Mouse (Mus musculus) hindbrain, embryonic 16.5 days (tissue): ENCODE measurements around the gene Tuba1a. TPM values are rescaled to one million over a fixed set of nuclear protein-coding genes. Genes with fewer than 3 reads are reported as not detected.
"Not testable (repeated sequence)": the region's sequence is repeated elsewhere in the genome, so short reads cannot be mapped to it uniquely, and the experiment has no call there.

ENCODE experiments used
- ATAC-seq: fragments of 200-750 bp; cut with Nextera tagmentation; 2 replicates; pipeline ENCODE4 v1.8.0; 2017; ENCODE audit warnings: moderate TSS enrichment, moderate library complexity
- H3K27ac ChIP-seq: fragments of 300-500 bp; sonication (generic); 2 replicates; pipeline ENCODE4 v1.5.1; 2014; ENCODE audit warnings: low read depth, mild to moderate bottlenecking, control low read depth, low read length, moderate library complexity
- H3K27me3 ChIP-seq: fragments of 300-500 bp; sonication (generic); replicated peaks from 2 replicates; pipeline ENCODE4 v1.6.1; 2014; ENCODE audit warnings: low read length; ENCODE audit not compliant: control insufficient read depth, insufficient read depth
- H3K36me3 ChIP-seq: fragments of 300-500 bp; sonication (generic); 2 replicates; pipeline ENCODE4 v1.6.1; 2014; ENCODE audit warnings: mild to moderate bottlenecking, low read length, moderate library complexity, mixed read lengths; ENCODE audit not compliant: control insufficient read depth, insufficient read depth
- H3K4me1 ChIP-seq: fragments of 300-500 bp; sonication (generic); 2 replicates; pipeline ENCODE4 v1.6.1; 2014; ENCODE audit warnings: low read depth, low read length; ENCODE audit not compliant: control insufficient read depth, insufficient read depth
- H3K4me2 ChIP-seq: fragments of 300-500 bp; sonication (generic); 2 replicates; pipeline ENCODE4 v1.6.1; 2014; ENCODE audit warnings: mild to moderate bottlenecking, low read length, control low read depth, moderate library complexity
- H3K4me3 ChIP-seq: fragments of 300-500 bp; sonication (generic); 2 replicates; pipeline ENCODE4 v1.5.1; 2014; ENCODE audit warnings: mild to moderate bottlenecking, low read length, control low read depth, moderate library complexity
- H3K9ac ChIP-seq: fragments of 300-500 bp; sonication (generic); 2 replicates; pipeline ENCODE4 v1.6.1; 2014; ENCODE audit warnings: low read depth, mild to moderate bottlenecking, control low read depth, low read length, moderate library complexity
- H3K9me3 ChIP-seq: fragments of 300-500 bp; sonication (generic); 2 replicates; pipeline ENCODE4 v1.6.1; 2014; ENCODE audit warnings: mild to moderate bottlenecking, low read length, moderate library complexity; ENCODE audit not compliant: control insufficient read depth
- WGBS: fragments of 180-500 bp; shearing (Covaris S2); extraction: QIAGEN DNeasy Blood & Tissue Kit; methylation state at CpG from one replicate; pipeline ENCODE4 v1.1.7; 2014; 5-methylcytosine and 5-hydroxymethylcytosine counted together
- polyA plus RNA-seq: library from polyadenylated mRNA; unstranded; fragments of >200 nt; fragmentation: Nextera tagmentation; extraction: Ambion mirVana; gene quantifications from 2 replicates; pipeline ENCODE4 v1.2.1, GENCODE M21; 2015

Tuba1a gene
- polyA plus RNA-seq, 1 experiment from 2014 or later, result 15,543 TPM

GRCm38 (mm10) chr15:98976763-98977758 is 23.6 kb upstream of the Tuba1a start:
- Histone ChIP-seq H3K36me3 (no peaks in the 10 kb centered on the region), H3K9ac (peak overlapping the region; percentile 62), H3K4me3 (peak overlapping the region; percentile 25; the same call in 1 of the 2 replicates), H3K27me3 (no peaks in the 10 kb centered on the region), H3K4me2 (peak overlapping the region; percentile 58), H3K27ac (peak overlapping the region; percentile 92), H3K9me3 (no peaks in the 10 kb centered on the region), H3K4me1 (peaks cover 36% of the 10 kb centered on the region)
- 48% methylated on average over 21 of the region's 21 CpGs for WGBS
- 0 out of 2 replicates have a peak, but pooled peaks have one; percentile 26 for ATAC-seq

GRCm38 (mm10) chr15:98973015-98973614 is 19.6 kb upstream of the Tuba1a start:
- no peaks in the 10 kb centered on the region for H3K36me3 ChIP-seq
- WGBS, result 60% methylated on average over 9 of the region's 9 CpGs
- H3K4me2 ChIP-seq, result no peak overlapping the region
- peaks cover 51% of the 10 kb centered on the region for H3K4me1 ChIP-seq
- no peaks in the 10 kb centered on the region for H3K27me3 ChIP-seq
- ATAC-seq, result no peak
- H3K9ac ChIP-seq, result 0 out of 2 replicates have a peak overlapping the region, but pooled peaks have one; percentile 32
- no peak overlapping the region for H3K4me3 ChIP-seq
- no peaks in the 10 kb centered on the region for H3K9me3 ChIP-seq
- peak overlapping the region; percentile 94 for H3K27ac ChIP-seq

- not testable (repeated sequence) for H3K36me3 ChIP-seq, H3K9me3 ChIP-seq, H3K27me3 ChIP-seq
- Histone ChIP-seq H3K4me1 (peaks cover 39% of the 10 kb centered on the region), H3K9ac (peak overlapping the region; percentile 50; the same call in 1 of the 2 replicates), H3K4me3 (peak overlapping the region; percentile 22), H3K4me2 (peak overlapping the region; percentile 54), H3K27ac (peak overlapping the region; percentile 94)
- 40% methylated on average over 15 of the region's 15 CpGs for whole genome bisulfite sequencing
- ATAC-seq, result peak; percentile 57
Observed at GRCm38 (mm10) chr15:98971576-98972320, 18.2 kb upstream of the Tuba1a start.

DNA sequence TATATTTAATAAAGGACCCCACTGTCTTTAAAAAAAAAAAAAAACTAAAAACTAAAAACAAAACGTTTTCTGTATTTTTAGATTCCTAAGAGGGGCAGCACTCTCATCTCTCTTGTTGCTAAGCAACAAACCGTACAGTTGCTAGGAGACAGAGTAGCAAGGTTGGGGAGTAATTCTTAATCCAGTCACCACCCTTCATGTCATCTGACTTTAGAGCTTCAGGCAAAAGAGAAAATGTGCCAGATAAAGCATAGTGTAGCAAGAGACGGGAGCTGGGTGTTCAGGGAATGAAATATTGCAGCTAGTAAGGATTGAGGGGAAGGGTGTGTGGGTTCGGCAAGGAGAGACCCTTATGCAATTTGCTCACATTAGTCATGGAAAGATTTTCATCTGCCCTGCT is 17.6 kb upstream of the Tuba1a start:
- Histone ChIP-seq H3K4me2 (peak overlapping the region; percentile 54), H3K27me3 (no peaks in the 10 kb centered on the region), H3K27ac (peak overlapping the region; percentile 94), H3K9ac (peak overlapping the region; percentile 50; the same call in 1 of the 2 replicates), H3K4me1 (peaks cover 36% of the 10 kb centered on the region), H3K4me3 (peak overlapping the region; percentile 22), H3K36me3 (no peaks in the 10 kb centered on the region), H3K9me3 (no peaks in the 10 kb centered on the region)
- peak; percentile 76 for ATAC-seq
- WGBS, result 6% methylated on average over 4 of the region's 4 CpGs

- Histone ChIP-seq H3K36me3 (no peaks in the 10 kb centered on the region), H3K4me1 (peaks cover 36% of the 10 kb centered on the region), H3K27me3 (no peaks in the 10 kb centered on the region), H3K27ac (peak overlapping the region; percentile 94), H3K4me3 (peak overlapping the region; percentile 9; the same call in 1 of the 2 replicates), H3K9ac (peak overlapping the region; percentile 45), H3K4me2 (peak overlapping the region; percentile 27), H3K9me3 (no peaks in the 10 kb centered on the region)
- no peak for ATAC-seq
- 3% methylated on average over 16 of the region's 16 CpGs for WGBS
Observed at GRCm38 (mm10) chr15:98969372-98970101, 16.0 kb upstream of the Tuba1a start.

DNA sequence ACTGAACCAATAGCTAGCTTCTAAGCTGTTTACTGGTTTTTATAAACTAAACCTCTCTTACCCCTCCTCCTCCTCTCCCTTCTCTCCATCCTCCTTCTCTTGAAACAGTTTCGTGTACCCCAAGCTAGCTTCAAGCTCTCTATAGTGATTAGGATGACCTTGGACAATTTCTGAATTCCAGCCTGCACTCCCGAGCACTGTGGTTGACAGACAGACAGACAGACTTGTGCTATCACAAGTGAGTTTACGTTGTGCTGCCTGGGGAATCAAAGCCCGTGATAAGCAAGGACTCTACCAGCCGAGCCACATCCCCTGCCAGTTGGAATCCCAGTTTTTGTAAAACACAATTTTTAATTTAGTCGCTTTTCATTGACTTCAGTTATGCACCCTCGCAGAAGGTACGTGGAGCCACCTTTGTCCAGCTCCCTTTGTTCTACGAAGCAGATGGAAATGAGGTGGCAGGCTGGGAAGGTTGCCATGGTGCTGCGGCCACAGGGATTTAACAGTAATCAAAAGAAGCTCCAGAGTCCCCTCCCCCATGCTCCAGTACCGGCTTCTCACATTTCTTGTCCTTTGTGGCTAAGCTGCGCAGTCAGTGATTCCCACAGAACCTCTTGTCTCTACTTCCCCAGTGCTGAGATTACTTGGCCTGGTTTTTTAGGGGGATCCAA is 15.3 kb upstream of the Tuba1a start:
- H3K27ac ChIP-seq, result peak overlapping the region; percentile 94
- H3K4me1 ChIP-seq, result peaks cover 36% of the 10 kb centered on the region
- ATAC-seq, result peak; percentile 70
- peak overlapping the region; percentile 45; the same call in 1 of the 2 replicates for H3K9ac ChIP-seq
- H3K36me3 ChIP-seq, result no peaks in the 10 kb centered on the region
- no peaks in the 10 kb centered on the region for H3K27me3 ChIP-seq
- H3K9me3 ChIP-seq, result peaks cover 2% of the 10 kb centered on the region; the same call in 1 of the 2 replicates
- peak overlapping the region; percentile 9; the same call in 1 of the 2 replicates for H3K4me3 ChIP-seq
- H3K4me2 ChIP-seq, result peak overlapping the region; percentile 27
- WGBS, result 3% methylated on average over 12 of the region's 12 CpGs

DNA sequence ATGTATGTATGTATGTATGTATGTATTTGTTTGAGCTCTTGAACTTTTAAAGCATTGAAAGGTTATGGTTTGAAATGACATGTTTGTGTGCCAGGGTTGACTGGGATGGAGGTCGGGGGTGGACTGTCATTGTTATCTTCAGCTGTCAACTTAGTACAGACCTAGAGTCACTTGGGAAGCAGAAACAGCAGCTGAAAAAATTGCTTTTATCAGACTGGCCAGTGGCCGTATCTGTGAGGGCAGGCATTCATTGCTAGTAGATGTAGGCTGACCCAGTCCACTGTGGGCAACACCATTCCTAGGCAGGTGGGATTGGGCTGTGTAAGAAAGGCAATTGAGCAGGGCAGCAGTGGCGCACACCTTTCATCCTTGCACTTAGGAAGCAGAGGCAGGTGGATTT is 6.0 kb upstream of the Tuba1a start:
- Histone ChIP-seq H3K4me1 (peaks cover 4% of the 10 kb centered on the region), H3K4me3 (no peak overlapping the region), H3K27me3 (no peaks in the 10 kb centered on the region), H3K9me3 (peaks cover 4% of the 10 kb centered on the region; the same call in 1 of the 2 replicates), H3K27ac (no peak overlapping the region), H3K36me3 (no peaks in the 10 kb centered on the region), H3K4me2 (no peak overlapping the region), H3K9ac (no peak overlapping the region)
- 68% methylated on average over 3 of the region's 3 CpGs for WGBS
- ATAC-seq, result no peak

- H3K36me3 ChIP-seq, result no peaks in the 10 kb centered on the region
- H3K4me2 ChIP-seq, result no peak overlapping the region
- H3K27ac ChIP-seq, result no peak overlapping the region
- H3K9me3 ChIP-seq, result peaks cover 3% of the 10 kb centered on the region; the same call in 1 of the 2 replicates
- H3K27me3 ChIP-seq, result no peaks in the 10 kb centered on the region
- H3K4me3 ChIP-seq, result no peak overlapping the region
- H3K4me1 ChIP-seq, result peaks cover 4% of the 10 kb centered on the region
- no peak overlapping the region for H3K9ac ChIP-seq
- ATAC-seq, result no peak
- 90% methylated on average over 4 of the region's 4 CpGs for WGBS
Observed at GRCm38 (mm10) chr15:98958901-98959420, 5.5 kb upstream of the Tuba1a start.
